Mouse (Mus musculus) midbrain, embryonic 10.5 days (tissue): Measurements from ENCODE around the gene Ang5. TPM values are rescaled to one million over a fixed set of nuclear protein-coding genes. Genes with fewer than 3 reads are reported as not detected.
"Not testable (repeated sequence)": the region's sequence is repeated elsewhere in the genome, so short reads cannot be mapped to it uniquely, and the experiment has no call there.

Source experiments
- DNase-seq: peaks from one replicate; pipeline ENCODE4 v3.0.0-alpha.2; 2017; ENCODE audit warnings: low spot score
- H3K27ac ChIP-seq: fragments of 300-500 bp; sonication (generic); replicated peaks from 2 replicates; pipeline ENCODE4 v1.5.1; 2016; ENCODE audit warnings: mild to moderate bottlenecking
- H3K27me3 ChIP-seq: fragments of 300-500 bp; sonication (generic); 2 replicates; pipeline ENCODE4 v1.6.1; 2016; ENCODE audit warnings: low read depth, mild to moderate bottlenecking; ENCODE audit not compliant: poor library complexity, severe bottlenecking
- H3K36me3 ChIP-seq: fragments of 300-500 bp; sonication (generic); 2 replicates; pipeline ENCODE4 v1.6.1; 2016; ENCODE audit warnings: mild to moderate bottlenecking, moderate library complexity
- H3K4me1 ChIP-seq: fragments of 300-500 bp; sonication (generic); 2 replicates; pipeline ENCODE4 v1.6.1; 2016
- H3K4me3 ChIP-seq: fragments of 300-500 bp; sonication (generic); 2 replicates; pipeline ENCODE4 v1.5.1; 2016; ENCODE audit warnings: mild to moderate bottlenecking, moderate library complexity
- H3K9me3 ChIP-seq: fragments of 300-500 bp; sonication (generic); replicated peaks from 2 replicates; pipeline ENCODE4 v1.6.1; 2016; ENCODE audit warnings: mild to moderate bottlenecking
- WGBS: fragments of 180-500 bp; shearing (Covaris S2); methylation state at CpG from one replicate; pipeline ENCODE4 v1.1.7; 2016; 5-methylcytosine and 5-hydroxymethylcytosine counted together
- polyA plus RNA-seq: library from polyadenylated mRNA; unstranded; fragments of >200 nt; fragmentation: Nextera tagmentation; extraction: Ambion mirVana; gene quantifications from 2 replicates; pipeline ENCODE4 v1.2.1, GENCODE M21; 2016

Ang5 gene
- polyA plus RNA-seq, 1 experiment from 2014 or later: not detected

DNA sequence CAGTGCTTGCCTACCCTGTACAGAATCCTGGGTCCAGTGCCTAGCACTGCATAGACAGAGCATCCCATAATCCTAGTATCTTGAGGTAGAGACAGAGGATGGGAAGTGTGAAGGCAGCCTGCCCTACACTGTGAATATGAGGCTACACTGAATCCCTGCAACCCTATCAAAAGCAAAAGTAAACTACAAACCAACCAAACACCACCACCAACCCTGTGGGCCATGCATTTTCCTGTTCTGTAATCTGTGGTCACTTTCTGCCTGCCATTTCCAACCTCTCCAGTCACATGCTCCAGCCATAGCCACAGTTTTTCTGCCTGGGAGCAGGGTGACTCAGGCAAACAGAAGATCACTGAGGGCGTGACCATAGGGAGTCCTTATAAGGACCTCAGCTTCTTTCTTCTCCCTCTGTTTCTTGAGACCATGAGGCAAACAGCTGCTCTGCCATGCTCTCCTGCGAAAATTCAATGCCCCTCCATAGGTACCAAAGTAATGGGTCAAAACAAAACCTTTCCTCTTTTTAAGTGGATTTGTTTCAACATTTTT, 41.7 kb downstream of the Ang5 start:
- H3K36me3 ChIP-seq, H3K27ac ChIP-seq, H3K9me3 ChIP-seq, H3K27me3 ChIP-seq, DNase-seq, H3K4me3 ChIP-seq, H3K4me1 ChIP-seq: not testable (repeated sequence)
- 79% methylated on average over 2 of the region's 2 CpGs for WGBS

- Histone ChIP-seq H3K27me3 (no peaks in the 10 kb centered on the region), H3K27ac (no peak overlapping the region), H3K4me3 (no peak overlapping the region), H3K9me3 (no peaks in the 10 kb centered on the region), H3K4me1 (no peaks in the 10 kb centered on the region), H3K36me3 (no peaks in the 10 kb centered on the region)
- 92% methylated on average over 3 of the region's 3 CpGs for WGBS
- no peak for DNase-seq
These were observed 44.7 kb downstream of the Ang5 start for GRCm38 (mm10) chr14:44001600-44001999.

- WGBS: 81% methylated on average over 1 of the region's 1 CpGs
- Histone ChIP-seq H3K4me1 (no peaks in the 10 kb centered on the region), H3K27ac (no peak within 1 kb of the TSS), H3K9me3 (no peaks in the 10 kb centered on the region), H3K4me3 (no peak within 1 kb of the TSS), H3K36me3 (no peaks in the 10 kb centered on the region), H3K27me3 (no peaks in the 10 kb centered on the region)
- DNase-seq: no peak
These were observed 45.3 kb downstream of the Ang5 start, which contains the start of gene Ang6 for GRCm38 (mm10) chr14:44002169-44002568. Gene Ang6, minus strand, starts transcription at chr14:44002269.

- H3K27me3 ChIP-seq, H3K36me3 ChIP-seq, H3K4me3 ChIP-seq, H3K27ac ChIP-seq, DNase-seq, H3K4me1 ChIP-seq, H3K9me3 ChIP-seq: not testable (repeated sequence)
- no CpG with 5 or more reads among the region's 1 CpGs for WGBS
These were observed 51.2 kb downstream of the Ang5 start for GRCm38 (mm10) chr14:44008021-44008420.

DNA sequence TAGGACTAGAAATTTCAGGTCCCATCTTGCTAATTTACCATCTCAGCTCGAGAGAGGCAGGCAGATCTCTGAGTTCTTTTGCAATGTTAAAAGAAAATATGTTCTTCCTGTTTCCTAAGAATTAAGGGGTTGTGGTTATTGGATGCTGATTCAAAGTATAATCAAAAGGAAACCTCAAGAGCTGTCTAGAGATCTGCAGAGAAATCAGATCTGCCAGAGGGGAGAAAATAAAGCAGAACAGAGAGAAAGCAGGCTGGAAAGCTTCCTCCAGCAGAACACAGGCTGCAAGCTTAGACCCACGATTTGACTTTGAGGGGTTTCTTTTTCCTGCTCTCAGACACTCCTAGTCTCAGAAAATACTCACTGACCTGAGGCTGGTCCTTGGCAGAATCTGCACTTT, 52.8 kb downstream of the Ang5 start:
- H3K27ac ChIP-seq, H3K4me3 ChIP-seq, H3K27me3 ChIP-seq, H3K4me1 ChIP-seq, H3K36me3 ChIP-seq, H3K9me3 ChIP-seq, DNase-seq: not testable (repeated sequence)
- 73% methylated on average over 2 of the region's 2 CpGs for WGBS

Other genes with a start within 250 kb of the Ang5 start
- not detected in 2 replicates for gene Gm16506, start 229.6 kb upstream of the Ang5 start, polyA plus RNA-seq
- gene Gm6526, start 209.2 kb upstream of the Ang5 start, polyA plus RNA-seq: not detected in 2 replicates
- gene Gm8180, start 172.3 kb upstream of the Ang5 start, polyA plus RNA-seq: not detected in 2 replicates
- gene Ear1, start 81.6 kb upstream of the Ang5 start, polyA plus RNA-seq: not detected in 2 replicates
- not detected in 2 replicates for gene Ear10, start 33.5 kb upstream of the Ang5 start, polyA plus RNA-seq
- gene Gm8113, start 31.7 kb upstream of the Ang5 start, polyA plus RNA-seq: 4.0 and 4.1 TPM in 2 replicates
- gene Ang6, start 45.2 kb downstream of the Ang5 start, polyA plus RNA-seq: not detected in 2 replicates
- not detected in 2 replicates for gene Ear2, start 145.6 kb downstream of the Ang5 start, polyA plus RNA-seq
- not detected in 2 replicates for gene Gm3327, start 166.8 kb downstream of the Ang5 start, polyA plus RNA-seq
- gene Gm8212, start 240.6 kb downstream of the Ang5 start, polyA plus RNA-seq: not detected in 2 replicates